Mouse (Mus musculus) stomach, embryonic 15.5 days (tissue): Measurements from ENCODE around the gene Ndufb10. TPM values are rescaled to one million over a fixed set of nuclear protein-coding genes. Genes with fewer than 3 reads are reported as not detected.
A peak's percentile ranks its signal among the peaks of the same experiment; 100 is the strongest.

Source experiments
- ATAC-seq: fragments of 200-750 bp; cut with Nextera tagmentation; 2 replicates; pipeline ENCODE4 v1.8.0; 2017; ENCODE audit warnings: low read depth, moderate number of reproducible peaks, moderate TSS enrichment; ENCODE audit not compliant: insufficient read depth, low FRiP score
- H3K27ac ChIP-seq: fragments of 300-500 bp; sonication (generic); 2 replicates; pipeline ENCODE4 v1.5.1; 2015; ENCODE audit warnings: mild to moderate bottlenecking, inconsistent platforms
- H3K27me3 ChIP-seq: fragments of 300-500 bp; sonication (generic); replicated peaks from 2 replicates; pipeline ENCODE4 v1.6.1; 2015; ENCODE audit warnings: inconsistent platforms
- H3K36me3 ChIP-seq: fragments of 300-500 bp; sonication (generic); 2 replicates; pipeline ENCODE4 v1.6.1; 2015; ENCODE audit warnings: inconsistent platforms
- H3K4me1 ChIP-seq: fragments of 300-500 bp; sonication (generic); 2 replicates; pipeline ENCODE4 v1.6.1; 2015; ENCODE audit warnings: inconsistent platforms
- H3K4me2 ChIP-seq: fragments of 300-500 bp; sonication (generic); 2 replicates; pipeline ENCODE4 v1.6.1; 2015; ENCODE audit warnings: mild to moderate bottlenecking, inconsistent platforms
- H3K4me3 ChIP-seq: fragments of 300-500 bp; sonication (generic); replicated peaks from 2 replicates; pipeline ENCODE4 v1.5.1; 2015; ENCODE audit warnings: inconsistent platforms
- H3K9ac ChIP-seq: fragments of 300-500 bp; sonication (generic); 2 replicates; pipeline ENCODE4 v1.6.1; 2015; ENCODE audit warnings: inconsistent platforms
- H3K9me3 ChIP-seq: fragments of 300-500 bp; sonication (generic); 2 replicates; pipeline ENCODE4 v1.6.1; 2016; ENCODE audit warnings: inconsistent platforms
- WGBS: fragments of 180-500 bp; shearing (Covaris S2); methylation state at CpG from one replicate; pipeline ENCODE4 v1.1.7; 2015; 5-methylcytosine and 5-hydroxymethylcytosine counted together
- polyA plus RNA-seq: library from polyadenylated mRNA; unstranded; fragments of >200 nt; fragmentation: Nextera tagmentation; extraction: Ambion mirVana; gene quantifications from 2 replicates; pipeline ENCODE4 v1.2.1, GENCODE M21; 2015

Ndufb10 gene
- polyA plus RNA-seq, 1 experiment from 2014 or later: 259 TPM

GRCm38 (mm10) chr17:24676187-24676586 is 48.1 kb downstream of the Ndufb10 start:
- peaks cover 16% of the 10 kb centered on the region for H3K4me1 ChIP-seq
- no peak for ATAC-seq
- H3K9me3 ChIP-seq: no peaks in the 10 kb centered on the region
- no peak overlapping the region for H3K9ac ChIP-seq
- H3K4me3 ChIP-seq: no peak overlapping the region
- 70% methylated on average over 2 of the region's 2 CpGs for WGBS
- no peak overlapping the region for H3K27ac ChIP-seq
- no peaks in the 10 kb centered on the region for H3K27me3 ChIP-seq
- peaks cover 44% of the 10 kb centered on the region for H3K36me3 ChIP-seq
- no peak overlapping the region for H3K4me2 ChIP-seq

DNA sequence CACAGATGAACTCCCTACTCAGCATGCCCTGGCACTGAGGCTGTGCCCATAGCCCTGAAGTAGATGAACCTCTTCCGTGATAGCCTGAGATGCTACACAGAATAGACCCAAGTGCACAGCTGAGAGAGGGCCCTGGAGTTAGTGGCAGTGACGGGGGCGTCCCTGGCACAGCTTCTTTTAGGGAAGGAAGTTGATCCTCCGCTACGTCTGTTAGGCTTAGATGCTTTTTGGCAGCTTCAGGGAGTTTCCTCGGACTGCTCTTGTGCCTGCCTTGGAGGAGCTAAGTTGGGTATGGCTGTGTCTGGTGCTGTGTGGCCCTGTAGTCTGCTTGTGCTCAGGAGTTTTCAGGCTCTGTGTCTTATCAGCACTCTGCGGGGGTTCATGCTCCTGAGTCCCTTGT is 50.0 kb downstream of the Ndufb10 start:
- Histone ChIP-seq H3K36me3 (peaks cover 25% of the 10 kb centered on the region), H3K4me2 (no peak overlapping the region), H3K4me1 (peaks cover 24% of the 10 kb centered on the region), H3K27me3 (no peaks in the 10 kb centered on the region), H3K27ac (no peak overlapping the region), H3K9ac (0 out of 2 replicates have a peak overlapping the region, but pooled peaks have one; percentile 8), H3K9me3 (no peaks in the 10 kb centered on the region), H3K4me3 (no peak overlapping the region)
- WGBS: 78% methylated on average over 7 of the region's 7 CpGs
- ATAC-seq: no peak

GRCm38 (mm10) chr17:24672141-24672540 is 52.1 kb downstream of the Ndufb10 start:
- Histone ChIP-seq H3K9me3 (no peaks in the 10 kb centered on the region), H3K4me1 (peaks cover 21% of the 10 kb centered on the region), H3K9ac (no peak overlapping the region), H3K27me3 (no peaks in the 10 kb centered on the region), H3K4me3 (no peak overlapping the region), H3K4me2 (peak overlapping the region; percentile 67; the same call in 1 of the 2 replicates), H3K36me3 (peaks cover 4% of the 10 kb centered on the region; the same call in 1 of the 2 replicates), H3K27ac (no peak overlapping the region)
- 0 out of 2 replicates have a peak, but pooled peaks have one; percentile 21 for ATAC-seq
- WGBS: 12% methylated on average over 5 of the region's 5 CpGs

Other genes with a start within 250 kb of the Ndufb10 start
- 25.0 and 30.5 TPM in 2 replicates for gene Mlst8, start 245.4 kb downstream of the Ndufb10 start, polyA plus RNA-seq
- gene Caskin1, start 235.9 kb downstream of the Ndufb10 start, polyA plus RNA-seq: 2.6 and 3.0 TPM in 2 replicates
- gene Traf7, start 196.5 kb downstream of the Ndufb10 start, polyA plus RNA-seq: 82.7 and 84.2 TPM in 2 replicates
- gene Rab26, start 190.3 kb downstream of the Ndufb10 start, polyA plus RNA-seq: 8.3 and 11.6 TPM in 2 replicates
- gene Pkd1, start 174.6 kb downstream of the Ndufb10 start, polyA plus RNA-seq: 27.3 and 29.0 TPM in 2 replicates
- 45.4 TPM in 2 replicates for gene Tsc2, start 91.8 kb downstream of the Ndufb10 start, polyA plus RNA-seq
- gene Nthl1, start 91.8 kb downstream of the Ndufb10 start, polyA plus RNA-seq: 18.7 and 20.3 TPM in 2 replicates
- gene Slc9a3r2, start 74.2 kb downstream of the Ndufb10 start, polyA plus RNA-seq: 51.0 and 53.7 TPM in 2 replicates
- gene Npw, start 66.0 kb downstream of the Ndufb10 start, polyA plus RNA-seq: 0.30 and 0.46 TPM in 2 replicates
- 19.3 and 22.1 TPM in 2 replicates for gene Zfp598, start 54.8 kb downstream of the Ndufb10 start, polyA plus RNA-seq
- gene Syngr3, start 34.5 kb downstream of the Ndufb10 start, polyA plus RNA-seq: 6.3 and 6.9 TPM in 2 replicates
- 40.9 and 44.1 TPM in 2 replicates for gene Gfer, start 28.3 kb downstream of the Ndufb10 start, polyA plus RNA-seq
- gene Noxo1, start 28.2 kb downstream of the Ndufb10 start, polyA plus RNA-seq: 3.2 and 3.5 TPM in 2 replicates
- gene Tbl3, start 16.8 kb downstream of the Ndufb10 start, polyA plus RNA-seq: 64.4 and 68.0 TPM in 2 replicates
- 0.19 TPM in 1 of 2 replicates, not detected in the other for gene Rnf151, start 6.4 kb downstream of the Ndufb10 start, polyA plus RNA-seq
- 1,497 and 1,515 TPM in 2 replicates for gene Rps2, start 6.4 kb downstream of the Ndufb10 start, polyA plus RNA-seq
- gene Rpl3l, start 3.3 kb upstream of the Ndufb10 start, polyA plus RNA-seq: 0.15 TPM in 1 of 2 replicates, not detected in the other
- 37.0 and 41.4 TPM in 2 replicates for gene Msrb1, start 12.2 kb upstream of the Ndufb10 start, polyA plus RNA-seq
- gene Hs3st6, start 28.5 kb upstream of the Ndufb10 start, polyA plus RNA-seq: 1.1 and 1.5 TPM in 2 replicates
- 0.08 TPM in 1 of 2 replicates, not detected in the other for gene Meiob, start 79.8 kb upstream of the Ndufb10 start, polyA plus RNA-seq
- 49.1 and 49.3 TPM in 2 replicates for gene Hagh, start 115.7 kb upstream of the Ndufb10 start, polyA plus RNA-seq
- 34.5 and 35.4 TPM in 2 replicates for gene Fahd1, start 125.9 kb upstream of the Ndufb10 start, polyA plus RNA-seq
- 3.9 and 4.0 TPM in 2 replicates for gene Igfals, start 141.5 kb upstream of the Ndufb10 start, polyA plus RNA-seq
- 49.0 and 49.6 TPM in 2 replicates for gene Nubp2, start 161.9 kb upstream of the Ndufb10 start, polyA plus RNA-seq
- 32.1 and 32.5 TPM in 2 replicates for gene Spsb3, start 162.2 kb upstream of the Ndufb10 start, polyA plus RNA-seq
- gene Eme2, start 170.6 kb upstream of the Ndufb10 start, polyA plus RNA-seq: 26.3 and 29.3 TPM in 2 replicates
- gene Mrps34, start 170.6 kb upstream of the Ndufb10 start, polyA plus RNA-seq: 102 and 112 TPM in 2 replicates
- 77.5 and 79.8 TPM in 2 replicates for gene Nme3, start 172.0 kb upstream of the Ndufb10 start, polyA plus RNA-seq
- gene Mapk8ip3, start 212.5 kb upstream of the Ndufb10 start, polyA plus RNA-seq: 29.2 and 31.3 TPM in 2 replicates
- gene Jpt2, start 236.2 kb upstream of the Ndufb10 start, polyA plus RNA-seq: 183 and 204 TPM in 2 replicates